In the genomic region with DNA sequence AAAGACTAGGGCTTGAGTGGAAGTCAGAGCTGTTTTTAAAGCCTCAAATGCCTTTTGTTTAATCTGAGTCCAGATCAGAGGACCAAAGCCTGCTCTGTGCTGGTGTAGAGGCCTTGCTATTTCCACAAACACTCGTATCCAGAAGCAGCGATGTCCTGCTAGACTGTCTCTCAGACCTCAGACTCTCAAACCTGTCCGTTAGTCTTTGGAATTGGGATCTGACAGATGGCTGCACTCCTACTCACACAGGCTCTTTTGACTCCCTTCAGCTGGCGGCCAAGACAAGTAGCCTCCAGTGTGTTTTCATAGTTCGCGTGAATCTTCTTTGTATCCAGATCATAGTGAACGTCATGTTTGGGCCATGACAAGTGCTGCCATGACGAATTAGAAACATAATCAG, we compare ENCODE assay signal across 14 mouse cellular contexts. TPM values are rescaled to one million over a fixed set of nuclear protein-coding genes. Genes with fewer than 3 reads are reported as not detected.
"Had no signal": no experiment of that assay in that cellular context is flagged by ENCODE, and none has a peak within 500 bp of the region (broad histone marks: within the 10 kb centered on the region; RNA-seq: fewer than 3 reads in every experiment).

No protein-coding gene starts in this region.

- ATAC-seq: midbrain, embryonic 16.5 days had no signal

- DNase-seq: lung, adult 18-20 months; lung, embryonic 14.5 days; lung, postnatal 10 days; lung, postnatal 4 days; midbrain, embryonic 14.5 days; retina, postnatal 1 day; right cerebral cortex, postnatal 14 days; right cerebral cortex, postnatal 4 days; spleen, adult 18-20 months; thymus, adult 18-20 months; thymus, postnatal 14 days; thymus, postnatal 36 days had no signal

RNA-seq across cellular contexts. Expression of a gene that starts 39.7 kb away (rescaled TPM):
- total RNA-seq: megakaryocyte-erythroid progenitor cell, adult 5-6 weeks had no signal
